Mouse (Mus musculus) urinary bladder, postnatal 25 days (tissue): ENCODE results near the gene Donson.
"Not testable (repeated sequence)": the region's sequence is repeated elsewhere in the genome, so short reads cannot be mapped to it uniquely, and the experiment has no call there.

Experiments used
- DNase-seq: peaks from one replicate; pipeline ENCODE4 v3.0.0; 2022; ENCODE audit warnings: low spot score

The Donson gene

GRCm38 (mm10) chr16:91688023-91688618, 449 bp downstream of the Donson start:
- no peak for DNase-seq

GRCm38 (mm10) chr16:91686369-91686768, 2.2 kb downstream of the Donson start:
- DNase-seq: no peak

GRCm38 (mm10) chr16:91685526-91685925, 3.0 kb downstream of the Donson start:
- DNase-seq: no peak

- no peak for DNase-seq
These were observed 7.9 kb downstream of the Donson start for GRCm38 (mm10) chr16:91680656-91681055.

- DNase-seq: no peak
These were observed 10.2 kb downstream of the Donson start for GRCm38 (mm10) chr16:91678147-91678911.

- no peak for DNase-seq
These were observed 14.1 kb downstream of the Donson start for GRCm38 (mm10) chr16:91674500-91674899.

GRCm38 (mm10) chr16:91663795-91664194, 24.8 kb downstream of the Donson start:
- no peak for DNase-seq

GRCm38 (mm10) chr16:91662336-91662735, 26.2 kb downstream of the Donson start:
- no peak for DNase-seq

GRCm38 (mm10) chr16:91661397-91661796, 27.2 kb downstream of the Donson start:
- no peak for DNase-seq

GRCm38 (mm10) chr16:91659798-91660197, 28.8 kb downstream of the Donson start:
- DNase-seq: no peak

GRCm38 (mm10) chr16:91658471-91658870, 30.1 kb downstream of the Donson start:
- DNase-seq: no peak

- no peak for DNase-seq
These were observed 31.3 kb downstream of the Donson start for GRCm38 (mm10) chr16:91657285-91657684.

- no peak for DNase-seq
These were observed 33.3 kb downstream of the Donson start for GRCm38 (mm10) chr16:91655285-91655684.

GRCm38 (mm10) chr16:91652191-91652590, 36.4 kb downstream of the Donson start:
- DNase-seq: no peak

- DNase-seq: no peak
These were observed 38.8 kb downstream of the Donson start for GRCm38 (mm10) chr16:91649781-91650180.

- no peak for DNase-seq
These were observed 39.3 kb downstream of the Donson start for GRCm38 (mm10) chr16:91649246-91649645.

- peak; percentile 77 for DNase-seq
These were observed 40.4 kb downstream of the Donson start for GRCm38 (mm10) chr16:91648220-91648550.

GRCm38 (mm10) chr16:91647461-91648219, 40.9 kb downstream of the Donson start, which contains the start of gene Son:
Gene Son (plus strand): TSS chr16:91647506.
- peak; percentile 81 for DNase-seq

GRCm38 (mm10) chr16:91646681-91647419, 41.7 kb downstream of the Donson start, which contains the start of gene Gart:
Gene Gart (minus strand): TSS chr16:91646952.
- peak; percentile 90 for DNase-seq

- no peak for DNase-seq
These were observed 42.5 kb downstream of the Donson start for GRCm38 (mm10) chr16:91645995-91646602.

GRCm38 (mm10) chr16:91645420-91645819, 43.1 kb downstream of the Donson start:
- not testable (repeated sequence) for DNase-seq

- DNase-seq: no peak
These were observed 43.7 kb downstream of the Donson start for GRCm38 (mm10) chr16:91644901-91645300.
